Mouse (Mus musculus) cortical plate, adult 2 months (tissue): ENCODE results near the gene Tenm4.

Experiments used
- CTCF ChIP-seq: fragments of 200-500 bp; IDR thresholded peaks from 2 replicates; pipeline ENCODE4 v1.5.1; 2011; ENCODE audit warnings: mild to moderate bottlenecking, control low read depth, low read length; ENCODE audit not compliant: insufficient read depth; ENCODE audit errors: extremely low read depth
- POLR2A ChIP-seq: fragments of 200-500 bp; IDR thresholded peaks from 2 replicates; pipeline ENCODE4 v1.6.1; 2011; ENCODE audit warnings: mild to moderate bottlenecking, low read length, control low read depth; ENCODE audit not compliant: insufficient read depth; ENCODE audit errors: extremely low read depth

DNA sequence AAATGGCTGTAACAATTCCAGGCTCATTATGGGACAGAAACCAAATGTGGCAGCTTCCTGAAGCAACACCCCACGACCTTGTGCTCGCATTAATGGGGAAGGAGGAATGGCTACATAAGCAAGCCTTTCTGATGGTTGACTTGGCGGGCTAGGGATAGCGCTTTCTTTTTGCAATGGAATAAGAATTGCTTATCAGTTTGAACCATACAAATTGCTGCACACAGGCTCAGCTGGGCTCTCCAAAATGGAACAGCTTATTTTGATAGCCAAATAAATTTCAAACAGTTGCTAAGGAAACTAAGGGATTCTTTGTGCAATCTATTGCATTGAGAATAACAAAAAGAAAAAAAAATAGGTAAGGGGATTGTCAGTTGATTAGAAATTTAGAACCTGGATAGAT lies 560.9 kb downstream of the Tenm4 start:
- TF ChIP-seq POLR2A: no peak
- no peak for TF ChIP-seq CTCF
